Mouse (Mus musculus) myocyte (in vitro differentiated cells): ENCODE results near the gene Zer1.

Source experiments
- CEBPB ChIP-seq: IDR thresholded peaks from 2 replicates; pipeline ENCODE4 v1.6.1; 2011; ENCODE audit warnings: mild to moderate bottlenecking, moderate library complexity; ENCODE audit not compliant: poor library complexity, insufficient read depth, severe bottlenecking
- E2F4 ChIP-seq: IDR thresholded peaks from one replicate; pipeline ENCODE4 v1.6.1; 2011; ENCODE audit warnings: mild to moderate bottlenecking, control low read depth, moderate library complexity; ENCODE audit not compliant: insufficient read depth
- MAX ChIP-seq: IDR thresholded peaks from one replicate; pipeline ENCODE4 v1.6.1; 2011; ENCODE audit warnings: low read depth, mild to moderate bottlenecking, control low read depth
- MYOD1 ChIP-seq, 3 experiments: IDR thresholded peaks; one replicate each; pipeline ENCODE4 v1.6.1; 2011; ENCODE audit warnings: control low read depth in 2 of 3, low read depth in 2 of 3, mild to moderate bottlenecking in 2 of 3, moderate library complexity in 1 of 3; ENCODE audit not compliant: insufficient read length in 2 of 3, control insufficient read depth in 1 of 3
- MYOG ChIP-seq, 3 experiments: IDR thresholded peaks; one replicate each; pipeline ENCODE4 v1.6.1; 2011; ENCODE audit warnings: control low read depth in 2 of 3, low read depth in 2 of 3, mild to moderate bottlenecking in 2 of 3; ENCODE audit not compliant: insufficient read length in 2 of 3, control insufficient read depth in 1 of 3, insufficient read depth in 1 of 3
- POLR2A ChIP-seq: IDR thresholded peaks from one replicate; pipeline ENCODE4 v1.6.1; 2011; ENCODE audit warnings: low read depth, mild to moderate bottlenecking, control low read depth, moderate library complexity; ENCODE audit not compliant: insufficient read length
- POLR2AphosphoS2 ChIP-seq: IDR thresholded peaks from one replicate; pipeline ENCODE4 v1.6.1; 2011; ENCODE audit warnings: low read depth, control low read depth; ENCODE audit not compliant: insufficient read length
- REST ChIP-seq: IDR thresholded peaks from one replicate; pipeline ENCODE4 v1.6.1; 2011; ENCODE audit warnings: mild to moderate bottlenecking, control low read depth, moderate library complexity; ENCODE audit not compliant: insufficient read depth, insufficient read length
- SRF ChIP-seq: IDR thresholded peaks from one replicate; pipeline ENCODE4 v1.6.1; 2011; ENCODE audit warnings: low read depth; ENCODE audit not compliant: control insufficient read depth, insufficient read length
- TCF12 ChIP-seq: IDR thresholded peaks from one replicate; pipeline ENCODE4 v1.6.1; 2011; ENCODE audit warnings: mild to moderate bottlenecking, control low read depth; ENCODE audit not compliant: poor library complexity, insufficient read depth, severe bottlenecking
- USF1 ChIP-seq: IDR thresholded peaks from one replicate; pipeline ENCODE4 v1.6.1; 2011; ENCODE audit warnings: low read depth, mild to moderate bottlenecking, control low read depth, moderate library complexity

GRCm38 (mm10) chr2:30091521-30091920 lies 32.9 kb downstream of the Zer1 start:
- TF ChIP-seq MAX (no peak), TCF12 (no peak), POLR2AphosphoS2 (no peak), REST (no peak), POLR2A (no peak), USF1 (no peak), CEBPB (no peak), E2F4 (no peak), MYOG (IDR thresholded peaks at IDR 0.05; ENCODE audit: control insufficient read depth in 1 of 3, insufficient read depth in 1 of 3, insufficient read length in 2 of 3, low read depth in 2 of 3) (no peak), SRF (no peak), MYOD1 (IDR thresholded peaks at IDR 0.05; ENCODE audit: control insufficient read depth in 1 of 3, insufficient read length in 2 of 3, low read depth in 2 of 3) (no peak)
